Mouse (Mus musculus) cortical plate, adult 2 months (tissue): Measurements from ENCODE around the gene Mier3. TPM values are rescaled to one million over a fixed set of nuclear protein-coding genes. Genes with fewer than 3 reads are reported as not detected.
"Not testable (repeated sequence)": the region's sequence is repeated elsewhere in the genome, so short reads cannot be mapped to it uniquely, and the experiment has no call there.

Source experiments
- H3K27ac ChIP-seq: fragments of 200-500 bp; 2 replicates; pipeline ENCODE4 v1.5.1; 2012; ENCODE audit warnings: low read length, control low read depth, inconsistent platforms; ENCODE audit not compliant: insufficient read depth
- H3K4me1 ChIP-seq: fragments of 200-500 bp; 2 replicates; pipeline ENCODE4 v1.6.1; 2011; ENCODE audit warnings: low read length; ENCODE audit not compliant: control insufficient read depth, insufficient read depth
- H3K4me3 ChIP-seq: fragments of 200-500 bp; 2 replicates; pipeline ENCODE4 v1.5.1; 2011; ENCODE audit warnings: mild to moderate bottlenecking, low read length, control low read depth; ENCODE audit not compliant: insufficient read depth
- CTCF ChIP-seq: fragments of 200-500 bp; IDR thresholded peaks from 2 replicates; pipeline ENCODE4 v1.5.1; 2011; ENCODE audit warnings: mild to moderate bottlenecking, control low read depth, low read length; ENCODE audit not compliant: insufficient read depth; ENCODE audit errors: extremely low read depth
- POLR2A ChIP-seq: fragments of 200-500 bp; IDR thresholded peaks from 2 replicates; pipeline ENCODE4 v1.6.1; 2011; ENCODE audit warnings: mild to moderate bottlenecking, low read length, control low read depth; ENCODE audit not compliant: insufficient read depth; ENCODE audit errors: extremely low read depth
- polyA plus RNA-seq: library from polyadenylated mRNA; depleted of rRNA; stranded (reverse); fragments of >200 nt; gene quantifications from 2 replicates; pipeline ENCODE4 v1.2.3, GENCODE M21; 2012

The Mier3 gene
- polyA plus RNA-seq, 1 experiment, result 12.0 TPM

DNA sequence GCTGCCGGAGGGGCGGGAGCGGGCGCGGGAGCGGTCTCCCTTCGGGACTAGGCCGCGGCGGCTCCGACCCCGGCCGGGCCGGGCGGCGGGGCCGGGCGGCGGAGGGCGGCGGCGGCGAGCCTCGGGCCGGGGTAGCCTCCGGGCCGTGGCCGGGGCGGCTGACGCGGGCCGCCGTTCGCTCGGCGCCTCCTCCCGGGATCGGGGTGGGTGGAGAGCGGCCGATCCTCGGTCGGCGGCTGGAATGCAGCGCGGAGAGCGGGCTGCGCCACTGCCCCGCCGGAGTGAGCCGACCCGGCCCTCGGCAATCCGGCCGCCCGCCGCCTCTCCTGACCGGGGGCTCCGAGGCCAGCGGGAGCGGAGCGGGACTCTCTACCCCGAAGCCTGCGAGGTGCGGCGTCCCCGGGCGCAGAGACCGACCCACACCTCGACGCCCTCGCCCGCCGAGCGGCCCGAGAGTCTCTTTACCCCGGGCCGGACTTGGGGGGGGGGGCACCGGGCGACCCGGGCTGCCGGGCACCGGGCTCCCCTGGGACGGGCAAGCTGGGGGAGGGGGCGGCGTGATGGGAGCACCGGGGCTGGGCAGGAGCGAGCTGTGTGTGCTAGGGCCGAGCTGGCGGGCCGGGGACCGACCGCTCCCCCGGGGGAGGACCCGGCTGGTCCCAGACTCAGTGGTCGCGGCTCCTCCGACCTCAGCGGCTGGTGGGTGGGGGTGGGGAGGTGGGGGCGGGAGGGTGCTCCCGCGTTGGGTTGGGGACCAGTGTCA, 5.9 kb downstream of the Mier3 start:
- Histone ChIP-seq H3K27ac (peak overlapping the region; percentile 65), H3K4me3 (peak overlapping the region; percentile 28), H3K4me1 (no peaks in the 10 kb centered on the region)
- no peak for TF ChIP-seq CTCF
- no peak for TF ChIP-seq POLR2A

DNA sequence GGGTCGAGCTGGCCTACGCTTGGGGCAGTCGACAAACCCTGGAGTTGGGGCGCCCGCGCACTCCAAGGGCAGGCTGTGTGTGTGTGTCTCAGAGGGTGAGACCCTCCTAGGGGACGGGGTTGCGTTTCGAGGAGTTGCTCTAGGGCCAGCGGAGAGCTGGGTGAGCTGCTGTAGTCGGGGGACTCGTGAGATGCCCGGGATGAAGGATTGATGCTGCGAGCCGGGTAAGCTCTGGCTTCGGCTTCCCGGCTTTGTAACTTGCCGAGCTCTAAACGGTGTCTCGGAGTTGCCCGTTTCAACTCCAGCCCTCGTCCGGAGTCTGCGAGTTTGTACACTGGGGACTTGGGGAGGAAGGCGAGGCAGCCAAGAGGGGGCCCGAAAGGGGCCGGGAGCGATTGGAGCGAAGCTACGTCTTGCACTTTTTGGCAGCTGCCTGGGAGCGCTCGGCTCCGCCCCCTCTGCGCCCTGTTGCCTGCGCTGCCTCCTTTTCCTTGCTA, 6.6 kb downstream of the Mier3 start:
- peak overlapping the region; percentile 28 for H3K4me3 ChIP-seq
- TF ChIP-seq CTCF (no peak), POLR2A (no peak)
- no peaks in the 10 kb centered on the region for H3K4me1 ChIP-seq
- H3K27ac ChIP-seq, result no peak overlapping the region

DNA sequence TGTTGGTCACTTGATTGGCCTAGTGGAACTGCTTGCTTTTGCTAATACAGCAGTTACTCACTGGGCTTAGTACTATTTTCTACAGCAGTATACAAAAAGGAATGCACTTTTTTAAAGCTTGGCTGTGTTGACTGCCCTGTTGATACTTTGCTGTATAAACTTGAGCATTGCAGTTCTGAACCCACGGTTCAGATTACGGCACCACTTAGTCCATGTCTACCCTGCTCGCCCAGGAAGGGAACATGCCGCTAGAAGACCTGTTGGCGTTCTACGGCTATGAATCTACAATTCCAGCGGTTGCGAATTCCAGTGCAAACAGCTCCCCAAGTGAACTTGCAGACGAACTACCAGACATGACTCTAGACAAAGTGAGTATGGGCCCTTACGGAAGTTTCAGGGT, 22.6 kb downstream of the Mier3 start:
- TF ChIP-seq CTCF, result no peak
- no peak for TF ChIP-seq POLR2A
- Histone ChIP-seq H3K4me1 (no peaks in the 10 kb centered on the region), H3K4me3 (no peak overlapping the region), H3K27ac (no peak overlapping the region)

DNA sequence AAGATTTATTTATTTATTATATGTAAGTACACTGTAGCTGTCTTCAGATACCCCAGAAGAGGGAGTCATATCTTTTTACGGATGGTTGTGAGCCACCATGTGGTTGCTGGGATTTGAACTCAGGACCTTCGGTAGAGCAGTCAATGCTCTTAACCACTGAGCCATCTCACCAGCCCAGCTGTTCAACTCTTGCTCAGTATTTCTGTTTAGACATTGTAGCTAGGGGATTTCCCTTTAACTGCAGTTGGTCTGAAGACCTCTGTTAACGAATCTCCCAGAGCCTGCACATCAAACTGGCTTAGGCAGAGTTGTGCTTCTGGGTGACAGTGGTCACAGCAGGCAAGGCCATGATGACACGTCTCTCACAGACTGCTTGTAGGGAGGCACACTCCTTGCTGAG, 23.2 kb downstream of the Mier3 start:
- not testable (repeated sequence) for H3K4me1 ChIP-seq, H3K4me3 ChIP-seq, H3K27ac ChIP-seq

DNA sequence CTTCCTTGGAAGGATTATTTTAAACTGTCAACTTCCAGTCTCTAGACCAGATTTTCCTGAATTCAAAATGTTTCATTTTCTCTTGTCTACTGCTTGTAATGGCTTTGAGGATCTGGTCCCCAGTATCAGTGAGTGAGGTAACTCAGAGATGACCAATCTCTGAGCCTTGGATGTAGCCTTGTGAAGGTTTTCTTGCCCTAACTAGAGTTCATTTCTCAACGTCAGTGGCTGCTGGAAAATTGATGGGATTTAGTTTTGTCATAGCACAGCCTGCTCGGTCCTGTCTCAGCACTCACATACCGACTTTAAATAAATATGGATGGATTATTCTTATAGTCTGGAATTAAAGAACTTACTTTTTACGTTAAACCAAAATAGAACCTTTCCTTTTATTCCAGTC, 29.8 kb downstream of the Mier3 start:
- no peak for TF ChIP-seq CTCF
- no peak for TF ChIP-seq POLR2A

DNA sequence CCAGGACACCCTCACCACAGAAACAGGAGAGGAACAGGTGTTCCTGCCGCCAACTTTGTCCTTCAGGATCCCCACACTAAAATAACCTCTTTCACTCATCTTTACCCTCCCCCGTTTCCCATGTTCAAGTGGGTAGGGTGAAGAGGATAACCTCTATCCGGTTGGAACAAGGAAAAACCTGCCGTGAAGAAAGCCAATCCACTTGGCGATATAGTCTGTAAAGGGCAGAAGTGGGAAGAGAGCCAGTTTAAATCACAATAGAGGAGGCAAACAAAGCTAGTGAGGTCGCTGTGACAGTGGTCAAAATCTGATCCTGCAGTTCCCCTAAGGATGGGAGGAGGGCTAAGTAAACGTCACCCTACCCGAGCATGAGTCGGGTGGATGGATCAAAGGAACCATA, 38.9 kb downstream of the Mier3 start:
- H3K4me1 ChIP-seq, result no peaks in the 10 kb centered on the region

More for the DNA sequence above, 29.8 kb downstream of the Mier3 start:
- Histone ChIP-seq H3K4me1 (no peaks in the 10 kb centered on the region), H3K27ac (no peak overlapping the region), H3K4me3 (no peak overlapping the region)

DNA sequence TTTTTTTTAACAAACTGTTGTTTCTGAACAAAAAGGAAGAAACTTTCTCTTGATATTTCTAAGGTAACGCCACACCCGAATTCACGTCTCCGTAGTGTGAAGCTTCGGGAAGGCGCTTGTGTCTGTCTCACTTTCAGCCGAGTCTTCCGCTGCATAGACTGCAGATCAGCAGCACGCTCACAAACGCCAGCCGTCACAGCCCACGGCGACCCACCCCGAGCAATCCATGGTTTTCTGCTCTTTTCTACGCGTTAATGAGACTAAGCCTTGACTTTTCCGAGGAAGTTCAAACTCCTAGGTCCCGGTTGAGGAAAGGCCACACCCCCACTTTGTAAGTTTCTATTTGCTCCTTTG, 44.0 kb downstream of the Mier3 start:
- Histone ChIP-seq H3K4me3 (peak overlapping the region; percentile 71), H3K4me1 (peaks cover 2% of the 10 kb centered on the region; the same call in 1 of the 2 replicates), H3K27ac (no peak overlapping the region)
- TF ChIP-seq POLR2A (no peak), CTCF (no peak)

More for the DNA sequence above, 38.9 kb downstream of the Mier3 start:
- Histone ChIP-seq H3K27ac (no peak overlapping the region), H3K4me3 (no peak overlapping the region)
- TF ChIP-seq POLR2A, result no peak
- no peak for TF ChIP-seq CTCF

DNA sequence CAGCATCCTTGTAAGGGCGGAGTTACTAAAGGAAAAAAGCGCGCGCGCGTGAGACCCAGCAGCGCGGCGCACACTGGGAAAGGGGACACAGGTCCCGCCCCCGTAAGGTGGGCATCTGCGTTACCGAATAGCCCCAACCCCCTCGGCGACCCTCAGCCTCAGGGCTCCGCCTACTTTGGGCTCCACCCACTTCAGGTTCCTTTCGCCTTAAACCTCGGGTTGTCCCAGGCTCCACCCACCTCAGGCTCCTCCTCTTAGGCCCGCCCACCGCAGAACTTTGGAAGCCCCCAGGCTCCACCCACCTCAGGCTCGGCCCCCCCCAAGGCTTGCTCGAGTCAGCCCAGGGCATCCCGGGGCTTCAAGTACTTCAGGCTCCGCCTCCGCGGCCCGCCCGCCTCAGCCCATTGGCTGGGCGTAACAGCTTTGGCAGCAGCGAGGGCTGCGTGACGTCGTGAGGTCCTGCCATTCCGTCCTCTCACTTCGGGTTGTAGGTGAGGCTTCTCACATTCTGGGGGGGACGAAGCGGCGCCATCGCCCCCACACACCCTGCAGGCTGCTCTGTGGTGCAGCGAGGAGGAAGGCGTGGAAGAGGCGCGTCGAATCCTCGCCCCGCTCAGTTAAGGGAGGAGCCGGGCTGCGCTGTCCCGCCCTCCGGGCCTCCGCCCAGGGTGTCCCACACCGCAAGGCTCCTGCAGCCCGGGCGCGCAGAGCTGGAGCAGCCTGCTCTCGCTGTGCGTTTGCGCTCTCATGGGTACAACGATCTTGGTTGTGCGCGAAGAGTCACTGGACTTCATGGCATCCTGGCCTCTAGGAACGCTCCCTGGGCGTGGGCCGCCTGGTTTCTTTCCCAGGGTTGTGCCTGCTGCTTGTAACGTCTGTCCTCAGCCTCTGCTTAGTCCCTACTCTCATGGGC, 44.6 kb downstream of the Mier3 start:
- peak; percentile 36; the same call in 1 of the 2 replicates for TF ChIP-seq POLR2A
- no peak for TF ChIP-seq CTCF
- Histone ChIP-seq H3K4me3 (peak overlapping the region; percentile 71), H3K27ac (no peak overlapping the region), H3K4me1 (peaks cover 2% of the 10 kb centered on the region; the same call in 1 of the 2 replicates)

DNA sequence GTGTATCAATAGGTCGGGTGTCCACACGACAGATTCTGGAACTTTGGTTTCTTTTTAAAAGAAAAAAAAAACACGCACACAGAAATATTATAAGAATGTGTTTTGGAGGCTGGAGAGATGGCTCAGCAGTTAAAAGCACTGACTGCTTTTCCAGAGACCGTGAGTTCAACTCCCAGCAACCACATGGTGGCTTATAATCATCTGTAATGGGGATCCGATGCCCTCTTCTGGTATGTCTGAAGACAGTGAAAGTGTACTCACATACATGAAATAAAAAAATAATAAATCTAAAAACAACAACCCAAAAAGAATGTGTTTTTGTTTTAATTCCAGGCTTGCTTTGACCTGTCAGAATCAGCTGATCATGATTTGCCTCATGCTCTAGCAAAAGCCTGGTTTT, 46.1 kb downstream of the Mier3 start:
- H3K4me3 ChIP-seq, result no peak overlapping the region
- peaks cover 2% of the 10 kb centered on the region; the same call in 1 of the 2 replicates for H3K4me1 ChIP-seq
- no peak overlapping the region for H3K27ac ChIP-seq
- TF ChIP-seq CTCF (no peak), POLR2A (no peak)
